Mouse (Mus musculus) G1E (cell line): ENCODE measurements around the gene Hnrnpll. TPM values are rescaled to one million over a fixed set of nuclear protein-coding genes. Genes with fewer than 3 reads are reported as not detected.
"Not testable (repeated sequence)": the region's sequence is repeated elsewhere in the genome, so short reads cannot be mapped to it uniquely, and the experiment has no call there.

Source experiments
- ATAC-seq: 2 replicates; pipeline ENCODE4 v1.8.0; 2016; ENCODE audit warnings: mild to moderate bottlenecking; ENCODE audit not compliant: insufficient number of reproducible peaks, poor library complexity, low FRiP score, severe bottlenecking; ENCODE audit errors: extremely low read depth
- DNase-seq: peaks from one replicate; pipeline ENCODE4 v3.0.0; 2012; ENCODE audit warnings: low spot score
- H3K27me3 ChIP-seq: 2 replicates; pipeline ENCODE4 v1.6.1; 2012; ENCODE audit warnings: mild to moderate bottlenecking, low read length, inconsistent platforms; ENCODE audit not compliant: insufficient read depth
- H3K36me3 ChIP-seq: replicated peaks from 2 replicates; pipeline ENCODE3; 2012; ENCODE audit warnings: mild to moderate bottlenecking, inconsistent platforms
- H3K4me1 ChIP-seq: 2 replicates; pipeline ENCODE4 v1.6.1; 2012; ENCODE audit warnings: low read depth, low read length, inconsistent platforms, mixed read lengths; ENCODE audit not compliant: insufficient read depth
- H3K4me3 ChIP-seq: 2 replicates; pipeline ENCODE4 v1.5.1; 2012; ENCODE audit warnings: low read depth, mild to moderate bottlenecking, inconsistent platforms, low read length, moderate library complexity, mixed read lengths
- H3K9me3 ChIP-seq: replicated peaks from 2 replicates; pipeline ENCODE4 v1.6.1; 2012; ENCODE audit warnings: inconsistent platforms
- CTCF ChIP-seq: IDR thresholded peaks from 2 replicates; pipeline ENCODE4 v1.5.1; 2012; ENCODE audit warnings: low read depth, low read length, inconsistent platforms, mixed read lengths
- GATA1 ChIP-seq: IDR thresholded peaks from 2 replicates; pipeline ENCODE4 v1.6.1; 2012; ENCODE audit warnings: borderline replicate concordance, low read length, inconsistent platforms, mixed read lengths
- GATA2 ChIP-seq: IDR thresholded peaks from 2 replicates; pipeline ENCODE4 v1.6.1; 2012; ENCODE audit warnings: low read depth, low read length, inconsistent platforms, borderline replicate concordance
- POLR2AphosphoS5 ChIP-seq: IDR thresholded peaks from 2 replicates; pipeline ENCODE4 v1.6.1; 2012; ENCODE audit warnings: low read depth, low read length, inconsistent platforms; ENCODE audit not compliant: insufficient replicate concordance
- TAL1 ChIP-seq: conservative IDR thresholded peaks from 2 replicates; pipeline ENCODE4 v1.6.1; 2012; ENCODE audit warnings: low read depth, low read length, inconsistent platforms, mixed read lengths
- polyA plus RNA-seq: library from polyadenylated mRNA; stranded (reverse); fragments of >175 nt; gene quantifications from 2 replicates; pipeline ENCODE4 v1.2.3, GENCODE M21; 2012
- total RNA-seq, 2 experiments: library from RNA; stranded (forward) in 1 of 2; stranded (reverse) in 1 of 2; fragments of 200-1000 nt in 1 of 2; fragments of >200 nt in 1 of 2; fragmentation: Nextera tagmentation in 1 of 2; gene quantifications; 2 replicates each; pipeline ENCODE4 v1.2.3; 2014 to 2017

Gene Hnrnpll
- total and polyA plus RNA-seq, 3 experiments = 50.1 to 97.0 (median 76.5) TPM

DNA sequence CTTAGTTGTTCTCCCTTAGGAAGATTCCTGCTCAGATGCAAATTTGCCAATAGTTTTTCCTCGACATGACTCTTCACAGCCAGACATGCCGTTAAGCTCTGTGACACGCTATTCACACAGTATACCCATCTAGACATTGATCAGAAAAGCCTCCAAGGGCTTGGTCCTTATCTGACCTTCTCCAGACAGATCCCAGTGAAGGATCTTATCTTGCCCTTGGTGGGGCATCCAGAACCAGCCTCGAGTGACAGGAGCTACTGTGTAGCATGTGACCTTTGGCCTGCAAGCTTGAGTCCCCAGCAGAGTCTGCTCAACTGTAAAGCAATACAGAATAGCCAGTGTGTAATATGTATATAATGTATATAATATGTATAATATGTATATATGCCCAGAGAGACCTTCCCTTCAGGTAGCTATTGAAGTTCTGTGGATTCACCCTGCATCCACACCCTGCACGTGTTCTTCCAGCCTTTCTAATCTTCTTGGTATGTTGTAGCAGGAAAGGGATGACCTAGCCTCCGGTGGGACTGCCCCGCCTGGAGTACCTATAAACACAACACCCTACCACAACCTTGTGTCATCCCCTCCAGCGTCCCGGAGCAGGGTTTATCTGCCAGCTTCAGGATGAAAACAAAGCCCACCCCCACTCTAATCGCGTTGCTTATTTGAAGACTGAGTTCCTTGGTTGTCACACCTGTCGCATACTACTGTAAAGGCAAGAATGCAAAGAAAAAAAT is 43.7 kb downstream of the Hnrnpll start:
- H3K27me3 ChIP-seq = no peaks in the 10 kb centered on the region
- DNase-seq (no peak), ATAC-seq (peak; percentile 37)
- H3K4me3 ChIP-seq = no peak overlapping the region
- peaks cover 49% of the 10 kb centered on the region for H3K4me1 ChIP-seq
- H3K36me3 ChIP-seq = no peaks in the 10 kb centered on the region
- no peaks in the 10 kb centered on the region for H3K9me3 ChIP-seq
- no peak for TF ChIP-seq CTCF
- no peak for TF ChIP-seq GATA1
- TF ChIP-seq TAL1 = no peak; the same call in 1 of the 2 replicates
- TF ChIP-seq GATA2 = no peak

DNA sequence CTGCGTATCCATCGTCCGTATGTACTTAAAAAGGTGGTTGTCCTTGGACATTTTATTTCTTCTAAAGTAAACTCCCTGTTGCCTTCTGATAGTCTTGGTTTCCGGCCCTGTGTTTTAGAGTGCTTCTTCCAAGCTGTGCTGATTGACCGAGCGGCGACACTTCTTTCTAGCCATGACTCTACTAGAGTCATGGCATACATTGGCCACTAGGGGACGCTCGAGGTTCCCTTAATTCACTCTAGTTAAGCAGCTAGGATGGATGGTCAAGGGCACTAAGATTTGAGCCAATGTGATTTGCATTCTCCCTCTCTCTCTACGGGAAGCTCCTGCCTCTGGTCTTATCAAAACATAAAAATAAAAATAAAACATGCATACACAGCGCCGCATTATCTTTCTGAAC is 44.7 kb downstream of the Hnrnpll start:
- Histone ChIP-seq H3K36me3 (no peaks in the 10 kb centered on the region), H3K27me3 (no peaks in the 10 kb centered on the region), H3K9me3 (no peaks in the 10 kb centered on the region), H3K4me3 (no peak overlapping the region; the same call in 1 of the 2 replicates), H3K4me1 (peaks cover 53% of the 10 kb centered on the region)
- DNase-seq = no peak
- TF ChIP-seq TAL1 (no peak), CTCF (peak; percentile 98)
- peak; percentile 10; the same call in 1 of the 2 replicates for ATAC-seq

DNA sequence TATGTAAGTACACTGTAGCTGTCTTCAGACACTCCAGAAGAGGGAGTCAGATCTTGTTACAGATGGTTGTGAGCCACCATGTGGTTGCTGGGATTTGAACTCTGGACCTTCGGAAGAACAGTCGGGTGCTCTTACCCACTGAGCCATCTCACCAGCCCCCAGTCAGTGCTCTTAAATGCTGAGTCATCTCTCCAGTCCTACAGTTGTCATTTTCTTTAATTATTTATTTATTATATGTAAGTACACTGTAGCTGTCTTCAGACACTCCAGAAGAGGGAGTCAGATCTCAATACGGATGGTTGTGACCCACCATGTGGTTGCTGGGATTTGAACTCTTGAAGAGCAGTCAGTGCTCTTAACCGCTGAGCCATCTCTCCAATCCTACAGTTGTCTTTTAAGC is 45.7 kb downstream of the Hnrnpll start:
- not testable (repeated sequence) for H3K9me3 ChIP-seq, DNase-seq, ATAC-seq, H3K4me3 ChIP-seq, H3K27me3 ChIP-seq, H3K36me3 ChIP-seq
- peaks cover 63% of the 10 kb centered on the region for H3K4me1 ChIP-seq

DNA sequence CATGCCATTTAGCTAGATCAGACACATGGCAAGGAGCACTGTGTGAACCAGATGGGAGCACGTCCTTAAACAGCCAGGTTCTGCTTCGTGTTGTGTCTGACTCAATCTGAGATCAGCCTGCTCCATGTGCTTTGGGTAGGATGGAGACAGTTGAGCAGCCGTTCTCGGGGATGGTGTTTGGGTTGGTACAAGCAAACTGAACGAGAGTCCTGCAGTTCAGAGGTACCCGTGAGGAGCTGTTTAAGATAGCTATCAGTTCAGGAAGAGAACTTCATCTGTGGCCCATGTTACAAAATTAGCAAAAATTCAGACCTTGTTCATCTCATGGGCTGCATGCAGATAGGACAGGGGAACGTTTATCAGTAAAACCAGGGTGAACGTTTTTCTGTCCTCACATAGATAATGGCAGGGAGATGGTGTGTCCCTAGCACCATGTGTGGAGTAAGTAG is 47.7 kb downstream of the Hnrnpll start:
- peak; percentile 80 for ATAC-seq
- Histone ChIP-seq H3K36me3 (no peaks in the 10 kb centered on the region), H3K27me3 (no peaks in the 10 kb centered on the region), H3K4me3 (peak overlapping the region; percentile 56; the same call in 1 of the 2 replicates), H3K4me1 (peaks cover 69% of the 10 kb centered on the region), H3K9me3 (no peaks in the 10 kb centered on the region)
- DNase-seq = peak; percentile 44
- TF ChIP-seq TAL1 (peak; percentile 79), GATA2 (0 out of 2 replicates have a peak, but pooled peaks have one; percentile 11), GATA1 (no peak), CTCF (no peak), POLR2AphosphoS5 (no peak)

DNA sequence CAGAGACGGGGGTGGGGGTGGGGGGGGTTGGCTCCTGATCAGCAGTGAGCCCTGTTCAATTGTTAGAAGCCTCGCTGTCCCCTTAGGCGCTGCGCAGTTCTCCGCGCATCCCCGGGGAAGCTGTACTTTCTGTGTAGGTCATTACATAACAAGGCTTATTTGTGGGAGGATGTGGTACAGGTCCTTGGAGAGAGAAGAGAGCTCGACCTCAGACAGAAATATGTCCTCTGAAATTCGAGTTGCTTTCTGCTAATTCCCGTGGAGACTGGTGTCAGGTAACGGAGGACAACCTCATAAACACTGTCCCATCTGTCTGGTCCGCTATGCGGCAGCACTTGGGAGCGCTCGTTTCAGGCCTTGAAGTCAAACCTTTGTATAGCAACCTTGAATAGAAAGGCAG is 52.2 kb downstream of the Hnrnpll start:
- Histone ChIP-seq H3K4me3 (no peak overlapping the region), H3K27me3 (no peaks in the 10 kb centered on the region), H3K4me1 (peaks cover 65% of the 10 kb centered on the region), H3K9me3 (no peaks in the 10 kb centered on the region), H3K36me3 (no peaks in the 10 kb centered on the region)
- TF ChIP-seq GATA1 = no peak
- TF ChIP-seq TAL1 = no peak
- TF ChIP-seq POLR2AphosphoS5 = no peak
- TF ChIP-seq GATA2 = no peak
- TF ChIP-seq CTCF = no peak
- ATAC-seq (no peak), DNase-seq (no peak)

DNA sequence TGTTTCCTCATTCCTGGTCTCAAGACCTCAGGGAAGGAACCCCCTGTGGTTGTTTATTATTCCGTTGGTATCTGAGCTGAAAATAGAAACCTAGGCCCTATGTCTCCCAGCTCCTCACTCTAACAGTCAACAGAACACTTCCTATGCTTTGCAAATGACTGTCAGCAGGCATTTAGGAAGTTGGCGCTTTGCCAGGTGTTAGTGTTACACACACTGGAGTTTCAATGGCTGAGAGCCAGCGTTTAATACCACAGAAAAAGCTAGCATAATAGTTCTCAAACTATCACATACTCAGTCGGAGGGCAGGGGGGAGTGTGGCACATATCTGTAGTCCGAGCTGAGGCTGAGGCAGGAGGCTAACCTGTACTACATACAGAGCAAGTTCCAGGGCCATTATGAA is 53.3 kb downstream of the Hnrnpll start:
- ATAC-seq (no peak), DNase-seq (no peak)
- Histone ChIP-seq H3K36me3 (no peaks in the 10 kb centered on the region), H3K4me1 (peaks cover 60% of the 10 kb centered on the region), H3K27me3 (no peaks in the 10 kb centered on the region), H3K4me3 (no peak overlapping the region), H3K9me3 (no peaks in the 10 kb centered on the region)
- no peak for TF ChIP-seq GATA2
- TF ChIP-seq CTCF = no peak
- no peak for TF ChIP-seq TAL1
- TF ChIP-seq POLR2AphosphoS5 = no peak
- TF ChIP-seq GATA1 = no peak
